Mouse (Mus musculus) layer of hippocampus, adult 9-10 months (tissue): ENCODE results near the gene Tlk2.

Experiments used
- DNase-seq: peaks from one replicate; pipeline ENCODE4 v3.0.0; 2022; ENCODE audit warnings: low spot score

The Tlk2 gene

DNA sequence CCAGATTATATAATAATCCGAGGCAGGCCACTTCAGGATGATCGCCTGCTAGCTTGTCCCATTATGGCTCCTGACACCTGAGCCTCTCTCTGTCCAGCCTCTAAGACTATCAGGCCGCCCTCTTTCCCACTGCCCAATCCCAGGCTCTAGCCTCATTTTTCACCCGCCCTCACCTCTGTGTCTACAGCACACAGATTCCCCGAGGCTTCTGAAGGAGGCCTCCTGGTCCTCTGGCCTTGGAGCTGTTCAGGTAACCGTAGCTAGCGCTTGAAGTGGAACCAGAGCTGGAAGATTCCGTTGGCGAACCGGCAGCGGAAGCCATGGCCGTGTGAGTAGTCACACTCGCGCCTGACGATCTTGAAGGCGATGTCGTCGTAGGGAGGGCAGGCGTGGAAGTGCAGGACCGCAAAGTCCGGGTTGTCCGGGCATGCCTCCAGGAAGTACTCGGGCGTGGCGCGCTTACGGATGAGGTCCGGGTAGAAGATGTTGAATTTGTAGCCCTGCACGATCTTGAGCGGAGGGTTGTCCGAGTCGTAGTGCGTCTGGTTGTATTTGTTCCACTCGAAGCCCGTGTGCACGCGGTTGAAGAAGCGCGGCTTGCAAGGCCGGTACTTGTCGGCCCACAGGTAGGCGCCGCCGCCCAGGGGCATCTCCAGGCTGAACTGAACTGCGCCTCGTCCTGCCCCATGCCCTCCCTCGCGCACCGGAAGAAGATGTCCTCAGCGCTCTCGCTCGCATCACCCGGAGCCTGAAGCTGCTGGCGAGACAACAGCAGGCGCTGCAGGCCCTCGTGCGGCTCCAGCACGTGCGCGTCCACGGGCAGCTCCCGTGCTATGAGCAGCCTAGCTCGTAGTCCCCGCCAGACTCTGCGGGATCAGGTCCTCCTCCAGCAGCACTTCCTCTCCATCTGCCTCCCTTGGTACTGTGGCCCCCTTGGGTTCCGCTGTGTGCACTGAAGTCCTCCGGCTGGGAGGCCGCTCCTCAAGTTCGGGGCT lies 13.8 kb upstream of the Tlk2 start:
- no peak for DNase-seq

DNA sequence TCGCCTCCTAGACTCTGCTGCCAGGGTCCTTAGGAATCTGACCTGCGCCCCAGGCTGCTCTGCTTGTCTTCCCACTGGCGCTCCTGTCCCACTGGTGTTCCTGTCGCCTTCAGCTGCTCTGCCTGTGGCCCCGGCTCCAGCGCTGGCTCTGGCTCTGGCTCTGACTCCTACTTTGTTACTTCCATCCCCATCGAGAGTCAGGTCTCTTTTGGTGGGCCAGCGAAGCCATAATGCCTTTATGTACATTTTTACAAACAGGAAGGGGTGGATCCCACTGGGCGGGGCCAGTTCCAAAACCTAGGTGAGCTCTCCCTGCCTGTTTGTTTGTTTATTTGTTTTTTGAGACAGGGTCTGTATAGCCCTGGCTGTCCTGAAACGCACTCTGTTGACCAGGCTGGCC lies 11.8 kb upstream of the Tlk2 start:
- DNase-seq, result no peak

DNA sequence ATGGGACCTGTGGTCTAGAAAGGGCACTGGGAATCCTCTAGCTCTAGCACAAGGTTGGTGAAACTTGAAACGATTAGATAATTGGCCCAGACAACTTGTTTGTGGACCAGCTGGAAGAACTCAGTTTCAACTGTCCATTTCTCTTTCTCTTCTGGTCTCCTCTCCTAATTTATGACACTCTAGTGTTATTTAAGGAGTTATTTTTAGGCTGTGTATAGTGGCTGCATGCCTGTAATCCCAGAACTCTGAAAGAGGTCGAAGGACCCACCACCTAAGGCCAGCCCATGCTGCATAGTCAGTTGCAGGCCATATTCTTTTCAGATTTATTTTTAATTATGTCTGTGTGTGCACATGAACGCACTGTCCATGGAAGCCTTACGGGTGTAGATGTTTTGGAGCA lies 916 bp downstream of the Tlk2 start:
- DNase-seq, result no peak

DNA sequence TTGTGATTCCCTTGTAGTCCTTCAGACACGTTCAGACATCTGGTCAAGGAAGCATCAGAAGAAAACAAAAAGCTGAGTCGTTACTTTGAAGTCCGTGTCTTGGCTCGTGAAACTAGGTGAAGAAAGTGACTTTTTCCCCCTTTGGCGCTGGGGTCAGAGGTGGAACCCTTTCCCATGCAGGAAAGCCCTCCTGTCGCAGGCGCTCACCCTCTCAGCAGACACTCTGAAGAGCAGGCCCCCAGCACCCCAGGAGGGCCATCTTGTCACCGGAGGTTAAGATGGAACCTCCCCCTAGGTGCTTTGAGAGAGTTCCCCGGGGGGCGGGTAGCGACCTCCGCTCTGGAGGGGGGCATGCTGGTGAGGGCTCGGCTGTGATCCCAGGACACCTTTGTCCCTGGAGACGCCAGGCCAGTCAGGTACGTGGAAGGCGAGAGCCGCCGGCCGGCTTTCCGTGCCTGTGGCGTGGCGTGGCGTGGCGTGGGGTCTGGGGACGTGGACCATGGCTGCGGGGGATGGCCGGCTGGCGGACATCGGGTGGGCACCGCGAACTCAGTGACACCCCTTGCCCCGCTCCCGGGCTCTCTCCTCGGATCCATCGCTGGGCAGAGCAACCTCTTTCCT lies 2.0 kb downstream of the Tlk2 start:
- DNase-seq, result no peak

DNA sequence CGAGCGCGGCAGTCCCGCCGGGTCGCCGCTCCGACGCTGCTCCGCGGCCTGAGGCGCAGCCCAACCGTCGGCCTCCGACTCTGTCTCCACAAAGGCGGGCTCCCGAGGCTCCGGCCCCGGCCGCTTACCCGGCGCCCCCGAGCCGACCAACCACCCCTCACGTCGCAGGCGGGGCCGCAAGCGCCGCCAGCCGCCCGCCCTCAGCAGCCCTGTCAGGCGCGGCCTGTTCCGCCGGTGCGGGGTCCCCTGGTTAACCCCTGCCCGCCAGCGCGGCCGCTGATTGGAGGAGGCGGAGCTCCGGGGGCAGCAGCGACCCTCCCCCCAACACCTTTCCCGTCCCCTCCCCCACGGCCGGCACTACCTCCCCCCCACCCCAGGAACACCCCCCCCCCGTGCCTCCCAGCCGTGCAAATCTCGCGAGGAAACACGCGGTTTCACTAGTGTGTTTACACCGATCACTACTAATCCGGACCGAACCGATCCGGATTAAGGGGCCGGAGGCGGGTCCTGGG lies 2.6 kb downstream of the Tlk2 start:
- peak; percentile 37 for DNase-seq

DNA sequence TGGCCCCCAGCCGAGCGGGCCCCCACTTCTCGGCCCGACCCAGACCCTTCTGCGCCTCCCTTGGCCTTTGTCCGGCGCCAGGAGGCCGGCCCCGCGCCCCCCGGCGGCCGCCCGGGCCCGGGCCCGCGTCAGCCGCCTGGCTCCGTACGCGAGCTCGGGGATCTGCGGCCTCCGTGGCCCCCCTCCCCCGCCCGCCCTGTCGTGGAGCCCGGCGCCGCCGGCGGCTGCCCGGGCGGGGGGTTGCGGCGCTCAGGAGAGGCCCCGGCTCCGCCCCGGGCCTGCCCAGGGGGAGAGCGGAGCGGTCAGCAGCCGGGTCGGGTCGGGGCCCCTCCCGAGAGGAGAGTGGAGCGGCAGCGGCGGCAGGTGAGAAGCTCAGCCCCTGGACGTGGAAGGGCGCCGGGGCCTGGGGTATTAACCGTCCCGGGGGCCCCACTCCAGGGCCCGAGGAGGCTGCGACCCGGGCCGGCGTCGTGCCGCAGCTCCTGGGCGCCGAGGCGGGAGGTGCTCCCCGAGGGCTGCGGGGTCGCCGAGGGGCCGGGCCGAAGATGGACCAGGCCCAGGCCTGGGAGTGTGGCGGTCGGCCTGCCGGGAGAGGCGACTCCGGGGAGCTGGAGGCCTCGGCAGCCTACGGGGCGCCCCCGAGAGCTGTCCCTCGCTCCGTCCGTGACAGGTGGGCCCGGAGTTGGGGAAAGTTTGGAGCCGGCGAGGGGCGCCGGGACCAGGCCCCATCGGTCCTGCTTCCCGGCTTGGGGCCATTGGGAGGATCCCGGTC lies 3.3 kb downstream of the Tlk2 start:
- no peak for DNase-seq

DNA sequence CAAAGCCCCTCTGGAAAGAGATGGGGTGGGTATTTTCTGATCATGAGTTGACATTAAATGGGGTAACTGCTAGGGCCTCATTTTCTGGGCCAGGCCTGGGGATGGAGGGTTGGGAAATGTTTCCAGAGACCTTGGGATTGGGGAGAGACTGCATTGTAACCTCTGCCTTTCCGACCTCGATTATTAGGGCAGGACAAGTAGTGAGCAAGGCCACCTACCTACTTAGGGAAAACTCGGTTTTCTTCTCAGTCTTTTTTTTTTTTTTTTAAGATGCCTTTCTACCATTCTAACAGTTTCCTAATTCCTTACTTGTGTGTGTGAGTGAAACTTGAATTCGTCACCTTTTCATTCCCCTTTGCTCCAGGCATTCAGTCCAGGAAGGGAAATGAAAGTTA lies 3.9 kb downstream of the Tlk2 start:
- DNase-seq, result no peak

DNA sequence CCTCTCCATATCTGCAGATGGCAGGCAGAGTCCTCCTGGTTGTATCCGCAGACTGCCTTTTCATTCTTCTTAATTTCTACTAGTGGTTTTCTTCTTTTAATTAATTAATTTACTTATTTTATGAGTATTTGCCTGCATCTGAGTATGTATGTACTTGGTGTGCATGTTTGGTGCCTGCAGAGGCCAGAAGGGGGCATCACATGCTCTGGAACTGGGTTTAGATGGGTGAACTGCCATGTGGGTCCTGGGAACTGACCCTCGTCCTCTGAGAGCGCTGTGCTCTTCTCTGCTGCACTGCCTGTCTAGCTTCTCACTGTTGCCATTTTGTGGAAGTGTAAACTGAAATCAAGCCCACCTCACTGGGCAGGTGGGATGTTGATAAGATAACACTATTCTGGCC lies 6.1 kb downstream of the Tlk2 start:
- no peak for DNase-seq

DNA sequence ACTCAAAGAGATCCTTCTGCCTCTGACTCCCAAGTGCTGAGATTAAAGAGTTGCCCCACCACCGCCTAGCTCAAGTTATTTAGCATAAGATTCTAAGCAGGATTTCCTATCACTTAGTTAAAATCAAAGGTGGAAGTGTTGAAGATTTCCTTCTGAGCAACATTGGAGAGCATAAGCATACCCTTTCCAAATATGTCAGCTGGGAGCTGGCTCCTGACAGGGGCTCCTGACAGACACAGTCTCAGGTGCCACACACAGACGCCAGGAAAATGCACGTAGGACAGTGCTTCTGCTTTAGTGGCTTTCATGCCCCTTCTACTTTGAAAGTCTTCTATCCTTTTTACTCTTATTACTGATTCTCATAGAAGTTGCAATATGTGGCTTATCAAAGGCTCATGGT lies 13.6 kb downstream of the Tlk2 start:
- DNase-seq, result no peak

DNA sequence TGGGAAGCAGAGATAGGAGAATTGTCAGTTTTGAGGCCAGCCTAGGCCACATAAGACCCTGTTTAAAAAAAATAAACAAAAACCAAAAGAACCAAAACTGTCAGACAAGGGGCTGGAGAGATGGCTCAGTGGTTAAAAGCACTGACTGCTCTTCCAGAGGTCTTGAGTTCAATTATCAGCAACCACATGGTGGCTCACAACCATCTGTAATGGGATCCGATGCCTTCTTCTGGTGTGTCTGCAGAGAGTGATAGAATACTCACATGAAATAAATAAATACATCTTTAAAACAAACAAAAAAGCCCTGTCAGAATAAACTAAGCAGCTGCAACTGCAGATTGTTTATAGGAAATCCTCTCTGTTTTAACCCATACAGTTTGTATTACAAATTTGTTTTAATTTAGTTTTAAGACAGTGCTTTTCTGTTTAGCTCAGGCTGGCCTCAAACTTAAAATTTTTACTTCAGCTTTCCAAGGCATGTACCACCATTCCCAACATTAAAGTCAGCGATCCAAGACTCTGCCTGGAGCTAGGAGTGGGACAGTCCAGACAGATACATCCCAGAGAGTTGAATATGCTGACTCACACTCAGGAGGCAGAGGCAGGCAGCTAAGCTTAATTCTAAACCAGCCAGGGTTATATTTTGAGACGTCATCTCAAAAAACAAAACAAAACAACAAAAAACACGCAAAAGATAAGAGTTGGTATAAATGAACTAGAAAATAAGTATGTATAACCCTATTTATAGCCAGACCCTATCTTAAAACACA lies 18.5 kb downstream of the Tlk2 start:
- DNase-seq, result no peak

DNA sequence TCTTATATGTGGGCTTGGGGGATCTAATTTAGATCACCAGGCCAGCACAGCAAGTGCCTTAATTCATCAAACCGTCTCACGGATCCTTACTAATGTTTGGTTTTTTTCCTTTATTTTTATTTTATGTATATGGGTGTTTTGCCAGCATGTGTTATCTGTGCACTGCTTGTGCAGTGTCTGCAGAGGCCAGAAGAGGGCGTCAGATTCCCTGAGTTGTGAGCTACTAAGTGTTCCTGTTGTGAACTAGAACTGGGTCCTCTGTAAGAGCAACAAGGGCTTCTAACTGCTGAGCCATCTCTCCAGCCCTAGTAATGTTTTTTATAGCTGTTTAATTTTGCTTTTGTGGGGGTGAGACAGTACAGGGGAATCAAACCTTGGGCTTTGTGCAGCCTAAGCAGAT lies 23.8 kb downstream of the Tlk2 start:
- DNase-seq, result no peak

DNA sequence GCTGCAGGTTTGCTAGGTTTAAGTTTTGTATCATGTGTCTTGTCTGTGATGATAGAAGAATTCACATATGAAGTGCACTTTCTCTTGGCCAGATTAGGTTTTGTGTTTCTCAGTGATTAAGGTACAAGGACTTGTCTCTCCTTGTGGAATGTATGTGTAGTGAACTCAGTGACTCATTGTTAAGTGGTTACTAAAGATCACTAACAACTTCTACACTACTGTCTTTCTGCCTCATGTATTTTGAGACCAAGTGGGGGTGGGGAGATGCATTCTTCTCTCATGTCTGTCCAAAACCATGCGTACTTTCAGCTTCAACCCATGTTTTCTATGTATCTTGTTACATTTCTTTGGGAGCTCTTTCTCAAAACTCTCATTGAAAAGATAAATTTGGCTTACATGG lies 31.4 kb downstream of the Tlk2 start:
- DNase-seq, result no peak

DNA sequence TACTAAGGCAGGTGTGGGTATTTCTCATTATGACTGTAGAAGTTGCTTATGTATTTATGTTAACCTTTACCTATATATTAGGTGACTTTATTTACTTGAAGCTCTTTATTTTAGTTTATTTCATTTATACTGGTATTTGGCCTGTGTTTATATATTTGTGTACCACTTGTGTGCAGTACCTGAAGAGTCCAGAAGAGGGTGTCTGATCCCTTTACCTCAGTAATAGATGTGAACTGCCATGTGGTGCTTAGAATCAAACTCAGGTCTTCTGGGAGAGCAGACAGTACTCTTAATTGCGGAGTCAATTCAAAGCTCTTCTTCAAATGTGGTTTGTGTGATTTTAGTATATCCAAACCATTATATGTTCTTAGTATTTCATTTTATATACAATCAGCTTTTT lies 35.6 kb downstream of the Tlk2 start:
- no peak for DNase-seq

DNA sequence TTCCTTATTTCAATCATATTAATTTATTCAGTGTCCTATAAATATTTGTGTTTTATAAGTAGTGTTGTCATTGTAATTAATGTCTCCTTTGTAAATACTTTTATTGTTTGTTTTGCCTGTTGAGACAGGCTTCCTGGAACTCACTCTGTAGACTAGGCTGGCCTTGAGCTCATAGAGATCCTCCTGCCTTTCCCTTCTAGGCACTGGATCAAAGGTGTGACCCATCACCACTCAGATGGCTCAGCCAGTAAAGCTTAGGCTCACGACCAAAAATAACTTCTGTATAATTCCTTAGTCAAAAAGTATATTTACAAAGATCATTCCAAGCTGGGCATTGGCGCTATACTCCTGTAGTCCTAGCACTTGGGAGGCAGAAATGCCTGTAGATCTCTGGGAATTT lies 39.2 kb downstream of the Tlk2 start:
- DNase-seq, result no peak

DNA sequence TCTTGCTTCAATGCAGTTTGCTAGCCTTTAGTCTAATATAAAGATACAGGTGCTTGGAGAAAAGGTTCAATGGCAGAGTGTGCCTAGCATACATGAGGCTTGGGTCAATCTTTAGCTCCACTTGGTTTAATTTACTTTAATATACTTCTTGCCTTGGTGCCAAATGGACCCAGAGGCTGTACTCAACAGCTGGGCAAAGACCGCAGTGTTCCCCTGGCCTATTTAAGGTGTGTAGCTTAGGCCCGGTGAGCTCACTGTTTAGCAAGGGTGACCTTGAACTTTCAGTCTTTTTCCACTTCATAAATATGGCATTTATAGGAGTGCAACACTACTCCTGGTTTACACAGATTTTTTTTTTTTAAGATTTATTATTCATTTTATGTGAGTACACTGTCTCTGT lies 55.9 kb downstream of the Tlk2 start:
- no peak for DNase-seq

DNA sequence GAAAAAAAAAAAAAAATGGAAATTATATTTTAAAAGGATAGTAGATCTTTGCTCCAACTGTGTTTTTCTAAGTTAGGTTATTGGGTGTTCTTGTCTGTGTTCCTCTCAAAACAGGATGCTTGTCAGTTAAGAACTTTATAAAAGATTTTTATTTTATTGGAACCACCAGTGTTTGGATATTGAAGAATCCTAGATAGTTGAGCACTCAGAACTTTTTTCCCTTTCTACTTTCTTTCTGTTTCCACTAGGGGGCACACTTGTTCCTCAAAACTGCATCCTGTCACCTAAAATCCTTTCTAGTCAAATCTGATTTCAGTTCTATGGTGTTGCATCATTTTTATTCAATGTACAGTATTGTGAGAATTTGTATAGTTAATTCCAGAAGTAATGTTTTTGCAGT lies 62.4 kb downstream of the Tlk2 start:
- DNase-seq, result peak; percentile 12

DNA sequence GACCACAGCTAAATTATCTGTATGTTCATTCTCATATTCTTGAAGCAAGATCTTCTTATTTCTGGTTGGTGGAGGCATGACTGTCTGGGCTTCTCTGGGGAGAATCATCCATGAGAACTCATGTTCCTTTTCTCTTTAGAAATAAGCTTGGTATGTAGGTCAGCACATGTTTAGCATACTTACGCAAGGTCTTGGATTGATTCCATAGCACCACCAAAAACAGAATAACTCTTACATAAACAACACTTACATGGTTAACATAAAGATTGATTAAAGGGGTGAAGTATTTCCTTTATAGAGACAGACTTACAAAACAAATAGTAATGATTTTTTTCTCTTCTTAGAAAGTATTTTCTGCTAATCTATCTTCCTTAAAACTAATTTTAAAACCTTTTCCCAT lies 67.8 kb downstream of the Tlk2 start:
- DNase-seq, result no peak

DNA sequence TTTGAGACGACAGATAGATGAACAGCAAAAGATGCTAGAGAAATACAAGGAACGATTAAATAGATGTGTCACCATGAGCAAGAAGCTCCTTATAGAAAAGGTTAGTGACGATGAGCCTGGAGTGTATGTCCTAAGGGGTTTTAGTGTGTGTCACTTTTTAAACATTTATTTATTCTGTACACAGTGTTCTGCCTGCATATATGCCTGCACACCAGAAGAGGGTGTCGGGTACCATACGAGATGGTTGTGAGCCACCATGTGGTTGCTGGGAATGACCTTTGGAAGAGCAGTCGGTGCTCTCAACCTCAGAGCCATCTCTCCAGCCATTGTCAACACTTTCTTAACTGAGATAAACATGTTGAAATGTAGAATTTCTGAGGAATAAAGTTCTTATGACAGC lies 68.2 kb downstream of the Tlk2 start:
- DNase-seq, result no peak

DNA sequence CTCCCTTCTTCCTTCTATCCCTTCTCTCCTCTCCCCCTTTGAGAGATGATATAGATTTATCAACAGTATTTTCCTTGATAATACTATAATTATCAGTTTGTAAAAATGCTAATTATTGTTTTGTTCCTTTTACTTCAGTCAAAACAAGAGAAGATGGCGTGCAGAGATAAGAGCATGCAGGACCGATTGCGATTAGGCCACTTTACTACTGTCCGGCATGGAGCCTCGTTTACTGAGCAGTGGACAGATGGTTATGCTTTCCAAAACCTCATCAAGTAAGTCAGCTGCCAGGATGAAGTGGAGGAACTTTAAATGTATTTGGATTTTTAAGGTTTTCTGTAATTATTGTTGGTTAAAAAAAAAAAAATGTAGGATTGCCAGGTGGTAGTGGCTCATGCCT lies 68.7 kb downstream of the Tlk2 start:
- no peak for DNase-seq

DNA sequence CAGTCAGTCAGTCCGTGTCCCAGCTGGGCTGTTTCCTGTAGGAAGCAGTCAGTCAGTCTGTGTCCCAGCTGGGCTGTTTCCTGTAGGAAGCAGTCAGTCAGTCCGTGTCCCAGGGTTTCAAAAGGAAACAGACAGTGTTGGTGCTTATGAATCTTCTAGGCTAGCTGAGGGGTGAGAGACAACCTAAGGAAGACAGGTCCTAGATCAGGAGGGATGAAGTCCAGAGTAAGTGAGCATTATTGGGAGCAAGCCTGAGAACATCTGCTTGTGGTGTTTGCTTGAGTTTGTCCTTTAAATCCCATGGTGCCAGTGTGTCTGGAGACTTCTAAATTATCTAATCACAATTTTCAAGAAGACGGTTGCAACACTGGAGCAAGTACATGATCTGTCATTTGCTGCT lies 81.1 kb downstream of the Tlk2 start:
- no peak for DNase-seq

DNA sequence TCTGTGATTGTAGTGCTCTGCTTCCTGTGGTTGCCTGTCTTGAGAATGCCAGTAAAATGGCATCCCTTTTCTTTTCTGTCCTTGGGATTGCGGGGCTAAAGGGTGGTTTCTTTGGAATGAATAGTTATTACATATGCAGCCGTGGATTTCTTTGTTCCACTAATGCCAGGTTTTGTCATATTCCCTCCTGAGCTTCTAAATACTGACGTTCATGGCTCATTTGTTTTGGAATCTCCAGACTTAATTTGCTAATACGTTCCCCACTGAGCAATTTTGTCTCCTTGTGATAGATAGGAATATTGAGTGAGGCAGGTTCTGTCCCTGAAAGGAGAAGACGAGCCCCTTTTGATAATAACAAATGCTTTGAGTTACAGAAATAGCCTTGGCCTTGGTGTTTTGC lies 82.5 kb downstream of the Tlk2 start:
- DNase-seq, result no peak
